Mouse (Mus musculus) ovary, postnatal 36 days (tissue): Measurements from ENCODE around the gene Bckdhb.
A peak's percentile ranks its signal among the peaks of the same experiment; 100 is the strongest.
"Not testable (repeated sequence)": the region's sequence is repeated elsewhere in the genome, so short reads cannot be mapped to it uniquely, and the experiment has no call there.

Experiments
- DNase-seq: peaks from one replicate; pipeline ENCODE4 v3.0.0; 2022; ENCODE audit warnings: low spot score, mixed read lengths

Gene Bckdhb

GRCm38 (mm10) chr9:84045632-84046031 lies 120.7 kb downstream of the Bckdhb start:
- DNase-seq, result no peak

- no peak for DNase-seq
These were observed 121.4 kb downstream of the Bckdhb start for GRCm38 (mm10) chr9:84046334-84046733.

- DNase-seq, result no peak
These were observed 122.0 kb downstream of the Bckdhb start for GRCm38 (mm10) chr9:84046961-84047360.

- no peak for DNase-seq
These were observed 122.5 kb downstream of the Bckdhb start for GRCm38 (mm10) chr9:84047436-84047835.

- DNase-seq, result no peak
These were observed 124.2 kb downstream of the Bckdhb start for GRCm38 (mm10) chr9:84049142-84049541.

GRCm38 (mm10) chr9:84050867-84051635 lies 126.1 kb downstream of the Bckdhb start:
- DNase-seq, result no peak

- DNase-seq, result no peak
These were observed 130.3 kb downstream of the Bckdhb start for GRCm38 (mm10) chr9:84055125-84055807.

- DNase-seq, result not testable (repeated sequence)
These were observed 135.8 kb downstream of the Bckdhb start for GRCm38 (mm10) chr9:84060781-84061180.

- DNase-seq, result no peak
These were observed 138.7 kb downstream of the Bckdhb start for GRCm38 (mm10) chr9:84063617-84064016.

- no peak for DNase-seq
These were observed 139.2 kb downstream of the Bckdhb start for GRCm38 (mm10) chr9:84064113-84064512.

- no peak for DNase-seq
These were observed 145.3 kb downstream of the Bckdhb start for GRCm38 (mm10) chr9:84070247-84070646.

- DNase-seq, result no peak
These were observed 145.8 kb downstream of the Bckdhb start for GRCm38 (mm10) chr9:84070740-84071139.

GRCm38 (mm10) chr9:84072534-84072933 lies 147.6 kb downstream of the Bckdhb start:
- no peak for DNase-seq

GRCm38 (mm10) chr9:84073237-84073636 lies 148.3 kb downstream of the Bckdhb start:
- DNase-seq, result no peak

GRCm38 (mm10) chr9:84083551-84083950 lies 158.6 kb downstream of the Bckdhb start:
- no peak for DNase-seq

- DNase-seq, result no peak
These were observed 159.7 kb downstream of the Bckdhb start for GRCm38 (mm10) chr9:84084686-84085085.

GRCm38 (mm10) chr9:84090316-84091063 lies 165.5 kb downstream of the Bckdhb start:
- no peak for DNase-seq

- DNase-seq, result no peak
These were observed 168.0 kb downstream of the Bckdhb start for GRCm38 (mm10) chr9:84092994-84093393.

- DNase-seq, result peak; percentile 26
These were observed 169.2 kb downstream of the Bckdhb start for GRCm38 (mm10) chr9:84094111-84094510.

GRCm38 (mm10) chr9:84096484-84097015 lies 171.6 kb downstream of the Bckdhb start:
- no peak for DNase-seq

GRCm38 (mm10) chr9:84103344-84103743 lies 178.4 kb downstream of the Bckdhb start:
- DNase-seq, result no peak

GRCm38 (mm10) chr9:84106438-84106837 lies 181.5 kb downstream of the Bckdhb start:
- no peak for DNase-seq
